Mouse (Mus musculus) embryo, embryonic 9.5 days (tissue): ENCODE data around the gene Plekha6.

ENCODE experiments used
- DNase-seq: peaks from one replicate; pipeline ENCODE4 v3.0.0-alpha.2; 2017; ENCODE audit errors: extremely low spot score

Plekha6 gene

DNA sequence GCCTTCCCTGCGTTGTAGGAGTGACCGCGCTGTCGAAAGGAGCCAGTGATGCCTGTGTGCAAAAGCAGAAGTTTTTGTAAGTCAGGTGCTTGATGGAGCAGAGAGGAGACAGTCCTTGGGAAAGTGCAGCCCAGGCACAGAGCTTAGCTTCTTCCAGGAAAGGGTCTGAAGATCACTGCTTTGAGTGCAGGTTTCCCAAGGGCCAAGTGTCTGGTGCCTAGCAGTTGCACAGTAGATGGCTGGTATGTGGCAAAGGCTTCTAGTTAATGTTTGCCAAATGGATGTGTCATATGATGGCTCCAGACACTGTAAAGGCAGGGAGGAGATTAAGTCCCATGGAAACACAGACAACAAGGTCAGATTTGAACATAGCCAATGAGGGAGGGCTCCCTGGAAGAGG, 49.9 kb downstream of the Plekha6 start:
- no peak for DNase-seq

DNA sequence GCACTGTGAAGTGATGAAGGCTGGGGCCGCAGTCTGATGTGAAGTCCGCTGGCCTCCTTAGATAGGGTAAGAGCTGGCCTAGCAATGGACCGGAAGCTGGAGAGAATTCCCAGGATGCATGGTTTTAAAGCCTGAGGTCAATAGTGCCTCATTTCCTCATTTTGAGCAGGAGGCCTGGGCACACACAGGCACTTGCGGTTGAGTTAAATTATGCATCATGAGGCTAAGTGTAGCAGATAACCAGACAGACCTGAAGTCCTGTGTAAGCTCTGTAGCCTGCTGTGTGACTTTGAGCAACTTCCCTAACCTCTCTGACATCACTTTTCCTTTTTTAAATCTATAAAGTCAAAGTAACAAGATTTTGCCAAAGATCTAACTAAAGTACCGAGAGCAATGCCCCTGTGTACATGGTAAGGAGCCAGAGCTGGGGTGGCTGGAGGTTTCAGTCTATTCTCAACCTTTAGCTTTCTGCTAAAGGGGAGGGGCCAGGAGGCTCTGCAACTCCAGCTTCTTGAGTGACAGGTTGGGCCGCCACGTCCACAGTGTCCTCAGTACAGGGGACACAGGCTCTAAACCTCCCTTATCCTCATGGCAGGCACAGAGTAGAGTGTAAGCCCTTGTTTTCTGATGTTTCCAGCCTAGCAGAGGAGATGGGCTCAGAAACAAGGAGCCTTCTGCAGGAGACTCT, 50.8 kb downstream of the Plekha6 start:
- DNase-seq = no peak

DNA sequence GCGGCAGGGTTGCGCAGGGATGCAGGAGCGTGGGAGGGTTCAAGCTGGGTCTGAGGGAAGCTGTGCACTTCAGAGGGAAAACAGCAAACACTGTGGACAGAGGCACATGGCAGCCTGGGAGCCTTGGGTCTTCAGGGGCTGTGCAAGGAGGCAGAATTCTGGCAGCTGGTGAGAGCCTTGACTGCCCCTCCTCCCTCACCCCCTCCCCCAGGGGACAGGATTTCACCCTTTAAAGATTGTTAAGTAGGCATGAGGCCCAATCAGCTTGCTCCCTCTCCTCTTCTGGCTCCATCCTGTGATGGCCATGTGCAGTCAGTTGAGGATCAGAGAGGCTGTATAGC, 51.3 kb downstream of the Plekha6 start:
- DNase-seq = no peak

DNA sequence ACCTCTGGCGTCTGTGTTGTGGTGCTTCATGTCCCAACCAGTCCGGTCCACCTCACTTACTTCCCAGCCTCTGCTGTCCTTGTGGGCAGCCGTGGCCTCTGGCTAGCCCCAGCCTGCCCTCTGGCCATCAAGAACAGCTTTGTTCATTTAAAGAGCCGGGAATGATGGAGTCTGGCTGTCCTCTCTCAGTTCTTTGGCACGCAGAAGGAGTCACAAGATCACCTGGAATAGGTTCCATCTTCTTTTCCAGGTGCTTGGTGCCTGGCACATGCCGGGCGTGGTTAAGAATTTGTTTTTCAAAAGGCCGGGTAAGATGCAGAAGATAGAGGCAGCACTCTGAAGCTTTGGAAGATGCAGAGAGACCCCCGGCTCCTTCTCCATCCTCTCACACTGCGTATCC, 51.7 kb downstream of the Plekha6 start:
- no peak for DNase-seq

DNA sequence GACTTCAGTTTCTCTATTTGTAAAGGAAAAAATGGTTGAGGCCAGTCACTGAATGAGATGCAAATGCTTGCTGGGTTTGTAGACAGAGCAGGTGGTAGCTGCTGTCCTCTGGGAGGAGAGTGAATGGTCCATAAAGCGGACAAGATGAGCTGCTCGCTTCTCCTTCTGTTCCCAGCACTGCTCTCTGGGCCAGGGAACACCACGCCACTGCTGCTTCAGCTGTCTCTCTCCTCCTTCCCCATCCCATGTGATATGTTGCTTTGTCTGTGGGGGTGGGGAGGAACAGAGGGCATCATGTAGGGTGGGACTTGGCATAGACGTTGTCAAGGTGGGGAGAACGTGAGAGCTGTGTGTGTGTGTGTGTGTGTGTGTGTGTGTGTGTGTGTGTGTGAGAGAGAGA, 53.0 kb downstream of the Plekha6 start:
- DNase-seq = no peak

DNA sequence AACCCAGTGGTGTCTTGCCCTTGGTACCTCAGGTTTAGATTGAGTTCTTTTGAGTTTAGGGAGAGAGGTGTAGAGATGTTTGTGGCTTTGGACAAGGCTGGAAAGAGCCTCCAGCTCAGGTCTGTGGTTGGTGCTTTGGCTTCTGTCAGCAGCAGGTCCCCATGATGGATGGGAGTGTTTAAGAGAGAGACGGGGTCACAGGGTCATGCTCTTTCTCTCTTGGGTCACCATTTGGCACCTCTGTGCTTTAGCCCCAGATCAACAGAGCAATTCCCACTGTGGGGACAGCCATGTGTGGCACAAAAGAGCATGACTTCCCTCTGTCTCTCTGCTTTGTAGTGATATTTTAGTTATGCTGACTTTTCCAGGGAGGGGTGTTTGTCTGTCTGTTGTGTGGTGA, 55.1 kb downstream of the Plekha6 start:
- peak; percentile 60 for DNase-seq

DNA sequence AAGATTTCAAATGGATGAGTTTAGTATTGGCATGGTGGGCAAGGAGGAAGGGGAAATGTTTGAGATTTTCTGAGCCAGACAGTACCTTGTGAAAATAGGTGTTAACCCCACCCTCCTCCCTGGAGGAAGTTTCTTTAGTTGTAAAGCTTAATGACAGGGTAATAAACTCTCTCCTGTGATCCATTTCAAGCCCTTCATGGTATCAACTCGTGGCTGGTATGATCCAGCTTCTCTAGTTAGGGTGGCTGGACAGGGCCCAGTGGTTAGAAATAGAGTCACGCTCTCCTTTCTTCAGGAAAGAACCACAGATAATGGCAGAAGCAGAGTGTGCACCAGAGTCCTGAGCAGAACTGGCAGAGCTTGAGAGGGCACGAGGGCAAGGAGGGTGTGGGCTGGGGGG, 57.4 kb downstream of the Plekha6 start:
- DNase-seq = no peak

DNA sequence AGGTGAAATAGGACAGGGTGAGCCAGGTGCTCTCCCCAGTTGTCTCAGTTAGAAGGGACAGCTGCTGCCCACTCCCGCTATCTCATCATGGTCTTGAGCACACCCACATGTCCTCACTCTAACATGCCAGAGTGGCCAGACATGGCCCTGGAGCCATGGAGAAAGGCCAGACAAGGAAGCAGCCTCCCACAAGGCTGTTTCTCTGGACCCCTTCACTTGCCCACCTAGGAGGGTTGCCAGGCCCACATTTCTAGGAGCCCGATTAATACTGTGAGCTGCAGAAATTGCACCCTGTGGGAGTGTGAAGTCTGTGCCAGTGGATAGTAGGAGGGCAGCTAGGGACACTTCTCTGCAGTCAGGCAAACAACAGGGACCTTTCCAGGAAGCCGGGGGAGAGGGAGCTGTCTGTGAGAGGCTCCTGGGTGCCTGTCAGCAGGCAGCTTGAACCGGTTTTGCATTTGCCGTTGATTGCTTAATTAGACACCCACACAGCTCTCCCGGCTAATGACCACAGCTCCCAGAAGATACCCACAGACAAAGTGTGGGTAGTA, 58.5 kb downstream of the Plekha6 start:
- DNase-seq = no peak

DNA sequence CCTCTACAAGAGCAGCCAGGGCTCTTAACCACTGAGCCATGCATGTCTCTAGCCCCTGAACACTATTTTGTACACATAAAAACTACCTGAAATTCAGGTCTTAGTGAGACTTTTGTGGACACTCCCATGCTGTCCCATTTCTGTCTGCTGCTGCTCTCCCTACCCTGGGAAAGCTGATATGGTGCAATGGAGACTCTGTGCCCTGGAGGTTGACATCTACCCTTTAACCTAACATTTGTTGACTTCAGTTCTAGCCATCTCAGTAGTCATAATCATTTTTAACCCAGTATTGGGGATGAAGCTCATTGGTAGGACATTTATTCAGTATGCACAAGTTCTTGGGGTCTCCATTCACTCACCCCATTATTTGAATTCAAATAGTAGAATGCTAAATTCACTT, 60.7 kb downstream of the Plekha6 start:
- DNase-seq = no peak

DNA sequence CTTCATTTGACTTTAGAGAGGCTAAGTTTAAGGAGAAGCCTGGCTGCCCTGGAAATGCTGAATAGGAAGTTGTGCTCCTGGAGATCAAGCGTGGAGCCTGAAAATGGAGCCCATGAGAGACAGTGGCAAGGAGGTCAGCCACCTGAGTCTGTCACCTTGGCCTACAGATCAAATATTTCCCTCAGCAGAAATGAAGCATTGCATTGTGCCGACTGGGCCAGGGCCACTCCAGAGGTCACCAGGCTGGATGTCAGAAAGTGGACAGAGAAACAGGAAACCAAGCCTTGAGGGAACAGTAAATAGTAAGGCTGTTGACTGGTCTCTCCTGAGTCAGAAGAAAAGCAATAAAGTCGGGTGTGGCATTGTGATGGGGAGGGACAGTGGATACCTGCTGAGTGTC, 61.1 kb downstream of the Plekha6 start:
- DNase-seq = no peak

DNA sequence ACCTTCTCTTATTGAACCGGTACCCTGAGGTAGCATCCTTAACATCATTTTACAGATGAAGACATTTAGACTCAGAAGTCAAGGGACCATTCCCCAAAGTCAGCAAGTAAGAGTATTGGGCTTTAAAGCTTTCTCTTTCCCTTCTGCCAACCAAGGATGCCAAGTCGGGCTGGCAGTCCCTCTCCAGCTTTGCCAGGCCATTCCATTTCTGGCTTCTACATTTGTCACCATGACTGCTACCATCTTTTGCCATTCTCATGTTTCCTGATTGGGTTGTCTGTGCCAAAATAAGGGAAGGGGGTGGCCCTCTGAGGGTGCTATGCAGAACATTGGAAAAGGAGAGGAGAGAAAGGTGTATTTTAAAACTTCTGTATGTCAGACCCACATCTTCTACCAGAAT, 61.6 kb downstream of the Plekha6 start:
- no peak for DNase-seq

DNA sequence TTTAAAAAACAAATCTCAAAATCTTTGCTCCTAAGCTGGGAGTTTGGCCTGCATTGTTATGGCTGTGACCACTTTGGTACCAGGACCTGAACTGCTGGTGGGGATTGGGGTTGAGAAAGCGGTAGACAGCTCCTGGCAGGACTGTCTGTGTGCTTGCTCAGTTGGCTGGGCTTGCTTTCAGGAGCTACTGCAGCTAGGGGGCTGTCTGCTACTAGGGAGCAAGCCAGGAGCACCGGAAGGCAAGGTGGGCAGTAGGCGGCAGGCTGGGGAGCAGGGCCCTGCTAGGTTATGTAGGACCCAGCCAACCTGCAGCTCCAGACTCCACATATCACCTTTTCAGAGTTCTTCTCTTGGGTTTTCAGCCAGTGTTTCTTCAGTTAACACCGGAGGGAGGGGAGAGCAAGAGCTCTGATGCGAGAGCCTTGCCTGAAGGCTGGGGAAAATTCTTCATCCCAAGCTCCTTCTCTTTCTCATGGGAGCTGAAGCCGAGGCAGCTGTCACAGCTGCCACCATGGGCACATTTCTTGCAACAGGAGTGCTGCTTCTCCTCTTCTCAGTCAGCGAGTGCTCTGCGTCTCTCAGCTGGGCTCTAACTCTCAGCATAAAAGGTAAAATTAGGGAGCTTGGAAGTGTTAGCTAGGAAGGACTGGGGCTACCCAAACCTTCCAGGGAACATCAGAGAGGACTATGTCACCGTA, 62.1 kb downstream of the Plekha6 start:
- no peak for DNase-seq

DNA sequence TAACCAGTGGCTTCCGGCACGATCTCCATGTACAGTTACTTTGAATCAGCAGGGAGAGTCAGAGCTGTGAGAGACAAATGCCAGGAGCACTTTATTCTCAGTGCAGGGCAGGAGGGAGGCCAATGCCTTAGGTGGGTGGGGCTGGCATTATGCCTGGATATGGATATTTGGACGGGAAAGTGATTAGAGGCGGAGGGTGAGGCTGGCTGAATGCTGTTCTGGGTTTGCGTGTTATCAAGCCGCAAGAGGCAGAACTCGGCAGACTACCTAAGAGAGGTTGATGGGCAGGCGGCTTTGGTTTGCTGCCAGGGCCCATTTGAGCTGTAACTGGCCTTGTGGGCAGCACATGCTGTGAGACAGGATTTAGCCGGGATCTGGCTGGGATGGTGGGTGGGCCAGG, 62.9 kb downstream of the Plekha6 start:
- DNase-seq = no peak

DNA sequence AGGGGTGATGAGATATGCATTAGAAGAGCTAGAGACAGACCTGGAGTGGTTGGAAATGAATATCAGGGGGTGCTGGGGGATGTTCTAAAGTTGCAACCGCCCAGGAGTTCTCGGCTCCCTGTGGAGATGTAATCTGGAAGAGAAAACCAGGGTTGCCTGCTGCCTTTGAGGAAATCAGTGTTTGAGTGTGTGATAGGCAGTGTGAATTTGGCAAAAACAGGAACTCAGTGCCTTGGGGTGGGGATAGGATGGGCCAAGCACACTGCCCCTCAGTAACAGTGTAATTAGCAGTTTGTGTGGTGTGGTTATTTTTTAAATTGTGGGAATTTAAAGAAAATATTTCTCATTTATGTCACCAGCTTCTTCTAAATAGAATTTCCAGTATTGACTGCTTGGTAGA, 63.4 kb downstream of the Plekha6 start:
- DNase-seq = no peak

DNA sequence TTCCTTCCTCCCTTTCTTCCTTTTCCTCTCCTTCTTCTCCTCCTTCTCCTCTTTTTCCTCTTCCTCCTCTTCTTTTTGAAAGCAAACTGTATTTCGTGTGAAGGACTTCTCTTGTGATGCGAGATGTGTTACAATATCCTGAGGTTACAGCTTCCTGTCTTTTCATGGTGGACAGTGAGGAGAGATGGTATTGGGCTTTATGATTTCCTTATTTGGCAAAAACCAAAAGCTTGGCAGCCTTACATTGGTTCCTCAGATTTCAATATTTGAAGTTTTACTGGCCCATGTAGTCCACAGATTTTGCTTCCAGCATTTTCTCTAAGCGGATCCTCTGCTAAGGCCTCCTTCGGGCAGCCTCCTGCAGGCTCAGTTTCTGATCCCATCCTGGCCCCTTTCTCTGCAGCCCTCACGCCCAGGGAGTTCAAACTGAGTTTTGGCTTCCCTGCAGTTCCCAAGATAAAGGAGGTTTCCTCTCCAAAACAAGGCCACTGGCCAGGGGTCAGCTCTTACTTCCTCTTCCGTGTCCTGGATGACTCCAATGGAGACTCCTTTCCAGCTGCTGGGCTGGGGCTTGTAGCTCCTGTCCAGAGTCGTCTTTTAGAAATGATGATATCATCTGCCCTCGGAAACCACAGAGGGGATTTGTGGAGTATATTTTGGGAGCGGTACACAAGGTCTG, 64.9 kb downstream of the Plekha6 start:
- no peak for DNase-seq

DNA sequence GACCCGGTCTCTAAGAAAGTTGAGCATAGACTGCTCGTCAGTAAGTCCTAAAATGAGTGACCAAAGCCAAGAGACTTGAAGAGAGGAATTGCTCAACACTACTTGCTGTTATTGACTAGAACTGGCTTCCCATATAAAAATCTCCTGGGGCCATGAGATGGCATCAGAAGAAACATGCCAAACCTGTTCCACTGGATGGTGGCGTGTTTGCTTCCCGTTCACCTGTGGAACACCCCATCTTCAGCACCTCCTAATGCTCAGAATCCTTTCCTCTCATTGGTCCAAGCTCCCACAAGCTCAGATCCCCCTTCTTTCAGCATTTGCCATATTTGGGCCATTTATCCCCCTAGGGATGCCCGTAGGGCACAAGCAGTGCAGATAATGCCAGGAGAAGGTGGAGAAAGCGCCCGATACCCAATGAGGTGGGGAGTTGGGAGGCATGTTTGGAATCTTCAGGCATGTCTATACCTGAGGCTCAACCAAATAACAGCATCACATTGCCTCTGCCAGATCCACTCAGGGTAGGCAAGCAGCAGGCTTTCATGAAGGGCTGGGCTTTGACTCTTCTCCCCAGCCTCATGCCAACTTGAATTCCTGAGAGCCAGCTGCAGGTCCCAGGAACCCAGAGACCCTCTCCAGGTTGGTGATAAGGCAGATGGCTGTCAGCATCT, 67.6 kb downstream of the Plekha6 start:
- no peak for DNase-seq

DNA sequence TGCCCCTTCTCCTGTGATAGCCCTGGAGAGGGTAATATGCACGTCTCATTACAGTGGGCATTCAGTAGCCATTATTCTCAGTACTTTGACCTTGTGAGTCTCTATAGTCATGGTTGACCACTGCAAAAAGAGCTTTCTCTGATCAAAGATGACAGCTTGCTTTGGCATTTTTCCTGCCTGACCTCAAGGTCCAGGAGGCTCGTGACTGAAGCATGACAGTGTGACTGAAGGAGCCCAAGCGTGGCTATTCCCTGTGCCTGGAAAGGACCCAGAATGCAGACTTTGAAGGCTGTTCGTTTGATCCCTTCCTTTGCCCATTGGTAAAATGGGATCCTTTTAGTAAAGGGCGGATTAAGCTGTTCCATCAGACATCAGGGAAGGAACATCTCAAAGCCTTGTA, 71.9 kb downstream of the Plekha6 start:
- DNase-seq = no peak

DNA sequence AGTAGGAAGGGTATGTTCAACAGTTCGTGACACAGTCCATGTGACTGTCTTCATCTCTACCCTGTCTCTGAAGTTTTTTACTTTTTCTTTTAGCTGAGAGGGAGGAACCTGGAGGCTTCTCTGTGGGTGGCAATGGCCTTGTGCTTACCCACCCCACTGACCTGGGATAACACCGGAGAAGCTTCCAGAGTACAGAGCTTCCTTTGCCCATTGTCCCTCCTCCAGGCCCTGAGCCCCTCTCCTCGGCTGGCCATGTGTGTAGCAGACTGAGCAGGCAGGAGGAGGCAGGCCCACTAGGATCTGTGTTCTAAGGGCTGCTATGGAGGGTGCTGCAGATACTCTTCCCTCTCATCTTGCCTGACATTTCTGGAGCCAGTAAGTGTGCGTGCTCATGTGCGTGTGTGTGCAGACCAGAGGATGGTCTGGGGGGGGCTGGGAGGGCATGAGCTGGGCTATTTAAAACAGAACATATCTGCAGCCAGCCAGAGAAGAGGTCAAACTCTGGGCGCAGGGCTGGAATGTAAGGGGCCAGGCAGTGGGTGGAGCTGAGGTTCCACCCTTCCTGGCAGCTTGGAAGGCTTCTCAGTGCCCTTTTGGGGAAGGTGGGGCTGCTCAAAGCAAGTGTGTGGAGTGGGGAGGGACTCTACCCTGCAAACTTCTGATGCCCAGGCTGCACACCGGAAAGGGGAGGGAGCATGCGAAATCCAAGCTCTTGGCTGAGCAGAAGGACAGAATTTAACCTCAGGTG, 72.9 kb downstream of the Plekha6 start:
- DNase-seq = peak; percentile 61

DNA sequence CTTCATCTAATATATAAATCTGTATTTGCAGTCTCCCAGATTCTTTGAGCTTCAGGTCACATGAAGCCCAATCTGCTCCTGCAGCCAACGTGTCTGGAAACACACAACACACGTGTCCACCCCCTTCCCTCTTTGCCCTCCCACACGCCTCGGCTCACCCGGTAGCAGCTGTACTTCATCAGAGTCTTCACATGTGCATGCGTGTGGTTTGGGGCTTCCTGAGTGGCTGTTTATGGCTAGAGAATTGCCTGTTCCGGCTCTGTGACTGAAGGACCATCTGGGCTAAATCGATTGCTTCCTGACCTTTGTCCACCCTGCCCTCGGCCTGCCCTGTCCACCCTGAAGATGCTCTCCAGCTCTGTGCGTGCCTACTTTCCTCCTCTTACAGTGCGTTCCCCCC, 73.7 kb downstream of the Plekha6 start:
- DNase-seq = peak; percentile 70

DNA sequence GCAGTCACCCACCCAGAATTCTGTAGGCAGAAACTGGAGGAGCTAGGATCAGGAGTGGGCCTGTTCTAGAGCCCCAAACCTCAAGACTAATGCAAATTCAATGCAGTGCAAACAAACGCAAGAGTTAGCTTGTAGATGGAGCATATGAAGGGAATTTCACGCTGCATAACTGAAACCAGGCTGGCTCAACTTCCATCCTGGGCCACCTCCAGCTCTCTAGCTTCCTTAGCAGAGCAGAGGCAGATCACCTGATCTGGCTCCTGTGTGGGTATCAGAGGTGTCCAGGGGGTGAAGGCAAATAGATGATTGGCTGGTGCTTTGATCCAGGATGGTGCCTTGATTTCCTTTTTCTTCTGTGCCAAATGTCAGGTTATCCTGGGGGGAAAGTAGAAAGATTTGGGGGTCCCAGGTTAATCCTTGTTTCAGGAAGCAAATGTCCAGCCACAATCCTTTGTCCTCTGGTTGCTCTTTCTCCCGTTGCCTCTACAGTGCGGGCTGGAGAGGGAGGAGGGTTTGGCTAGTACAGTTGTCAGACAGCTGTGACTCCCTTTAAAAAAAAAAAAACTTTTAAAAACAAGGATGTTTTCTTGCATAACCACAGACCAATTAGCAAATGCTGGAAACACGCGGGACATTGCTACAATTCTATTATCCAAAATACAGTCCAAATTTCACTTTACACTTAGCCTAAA, 75.3 kb downstream of the Plekha6 start:
- no peak for DNase-seq

DNA sequence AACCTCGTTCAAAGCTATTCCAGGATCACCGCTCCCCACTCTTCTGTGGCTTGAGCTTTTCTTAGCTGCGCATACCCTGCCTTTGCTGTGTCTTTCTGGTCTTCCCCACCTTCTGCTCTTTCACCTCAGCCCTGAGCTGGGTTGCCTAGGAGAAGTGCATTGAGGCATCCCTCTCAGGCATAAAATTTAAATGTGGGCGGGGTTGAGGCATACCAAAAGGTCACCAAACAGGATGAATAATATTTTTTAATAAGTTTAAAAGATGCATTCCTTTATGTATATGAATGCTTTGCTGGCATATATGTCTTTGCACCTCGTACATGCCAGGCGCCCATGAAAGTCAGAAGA, 75.8 kb downstream of the Plekha6 start:
- DNase-seq = no peak
